Mouse (Mus musculus) heart, embryonic 16.5 days (tissue): ENCODE measurements around the gene Lrch3. TPM values are rescaled to one million over a fixed set of nuclear protein-coding genes. Genes with fewer than 3 reads are reported as not detected.

Experiments
- ATAC-seq: fragments of 200-750 bp; cut with Nextera tagmentation; replicated peaks from 2 replicates; pipeline ENCODE4 v1.8.0; 2017; ENCODE audit warnings: moderate number of reproducible peaks; ENCODE audit not compliant: insufficient read depth, low FRiP score; ENCODE audit errors: extremely low read depth
- H3K27ac ChIP-seq: fragments of 300-500 bp; sonication (generic); 2 replicates; pipeline ENCODE4 v1.5.1; 2014; ENCODE audit warnings: mild to moderate bottlenecking, low read length, control low read depth, moderate library complexity
- H3K27me3 ChIP-seq: fragments of 300-500 bp; sonication (generic); 2 replicates; pipeline ENCODE4 v1.6.1; 2014; ENCODE audit warnings: low read length, mixed read lengths; ENCODE audit not compliant: control insufficient read depth, insufficient read depth
- H3K36me3 ChIP-seq: fragments of 300-500 bp; sonication (generic); 2 replicates; pipeline ENCODE4 v1.6.1; 2014; ENCODE audit not compliant: control insufficient read depth, insufficient read depth
- H3K4me1 ChIP-seq: fragments of 300-500 bp; sonication (generic); 2 replicates; pipeline ENCODE4 v1.6.1; 2014; ENCODE audit warnings: low read length, mixed read lengths; ENCODE audit not compliant: control insufficient read depth, insufficient read depth
- H3K4me2 ChIP-seq: fragments of 300-500 bp; sonication (generic); 2 replicates; pipeline ENCODE4 v1.6.1; 2014; ENCODE audit warnings: low read depth, mild to moderate bottlenecking, control low read depth, low read length
- H3K4me3 ChIP-seq: fragments of 300-500 bp; sonication (generic); 2 replicates; pipeline ENCODE4 v1.5.1; 2014; ENCODE audit warnings: mild to moderate bottlenecking, control low read depth, low read length
- H3K9ac ChIP-seq: fragments of 300-500 bp; sonication (generic); 2 replicates; pipeline ENCODE4 v1.6.1; 2014; ENCODE audit warnings: low read length, control low read depth
- H3K9me3 ChIP-seq: fragments of 300-500 bp; sonication (generic); replicated peaks from 2 replicates; pipeline ENCODE4 v1.6.1; 2016; ENCODE audit warnings: low read length; ENCODE audit not compliant: control insufficient read depth
- WGBS: fragments of 180-500 bp; shearing (Covaris S2); extraction: QIAGEN DNeasy Blood & Tissue Kit; methylation state at CpG from one replicate; pipeline ENCODE4 v1.1.7; 2014; 5-methylcytosine and 5-hydroxymethylcytosine counted together
- polyA plus RNA-seq: library from polyadenylated mRNA; unstranded; fragments of >200 nt; fragmentation: Nextera tagmentation; extraction: Ambion mirVana; gene quantifications from 2 replicates; pipeline ENCODE4 v1.2.1, GENCODE M21; 2015

Gene Lrch3
- polyA plus RNA-seq, 1 experiment from 2014 or later: 15.0 TPM

- Histone ChIP-seq H3K4me1 (peaks cover 27% of the 10 kb centered on the region), H3K27ac (peak within 1 kb of the TSS; percentile 96), H3K9me3 (no peaks in the 10 kb centered on the region), H3K9ac (peak within 1 kb of the TSS; percentile 93), H3K27me3 (no peaks in the 10 kb centered on the region), H3K4me3 (peak within 1 kb of the TSS; percentile 98), H3K36me3 (no peaks in the 10 kb centered on the region), H3K4me2 (peak within 1 kb of the TSS; percentile 83)
- WGBS: under 1% methylated on average over 79 of the region's 83 CpGs
- ATAC-seq: peak; percentile 96
These were observed 36.4 kb upstream of the Lrch3 start, which contains the start of the genes Fyttd1 and Rubcn for GRCm38 (mm10) chr16:32877343-32878156. Gene Fyttd1 (plus strand): TSS chr16:32877500. Gene Rubcn (minus strand): TSS chr16:32877766.

DNA sequence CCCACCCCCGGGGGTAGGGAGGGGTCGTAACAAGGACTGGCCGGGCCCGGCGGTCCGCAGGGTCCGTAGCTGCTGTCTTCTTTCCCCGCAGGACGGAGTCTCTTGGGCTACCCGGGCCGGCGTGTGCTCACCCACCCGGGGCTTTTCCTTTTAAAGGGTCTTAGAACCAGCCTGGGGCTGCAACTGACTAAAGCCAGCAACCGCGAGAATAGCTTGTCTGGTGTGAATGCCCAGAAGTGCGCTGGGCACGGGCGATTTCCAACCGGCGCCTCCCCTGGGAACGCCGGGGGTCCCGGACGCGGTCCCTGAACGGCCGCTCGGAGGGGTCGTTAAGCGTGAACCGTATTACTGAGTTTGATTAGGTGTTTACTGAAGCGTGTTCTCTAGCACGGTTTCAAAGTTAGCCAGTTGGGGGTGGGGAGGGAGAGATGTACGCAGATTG lies 35.7 kb upstream of the Lrch3 start:
- no peaks in the 10 kb centered on the region for H3K27me3 ChIP-seq
- peak overlapping the region; percentile 83 for H3K4me2 ChIP-seq
- H3K36me3 ChIP-seq: no peaks in the 10 kb centered on the region
- H3K9me3 ChIP-seq: no peaks in the 10 kb centered on the region
- peak; percentile 41 for ATAC-seq
- H3K27ac ChIP-seq: peak overlapping the region; percentile 96
- 1% methylated on average over 34 of the region's 34 CpGs for WGBS
- peak overlapping the region; percentile 93 for H3K9ac ChIP-seq
- H3K4me3 ChIP-seq: peak overlapping the region; percentile 98
- H3K4me1 ChIP-seq: peaks cover 27% of the 10 kb centered on the region

- no peaks in the 10 kb centered on the region for H3K27me3 ChIP-seq
- H3K4me1 ChIP-seq: peaks cover 27% of the 10 kb centered on the region
- peaks cover 2% of the 10 kb centered on the region; the same call in 1 of the 2 replicates for H3K36me3 ChIP-seq
- no peaks in the 10 kb centered on the region for H3K9me3 ChIP-seq
- peak overlapping the region; percentile 93 for H3K9ac ChIP-seq
- H3K27ac ChIP-seq: no peak overlapping the region; the same call in 1 of the 2 replicates
- ATAC-seq: no peak
- H3K4me2 ChIP-seq: peak overlapping the region; percentile 83
- H3K4me3 ChIP-seq: peak overlapping the region; percentile 98
- WGBS: 75% methylated on average over 14 of the region's 14 CpGs
These were observed 34.7 kb upstream of the Lrch3 start for GRCm38 (mm10) chr16:32878972-32879926.

DNA sequence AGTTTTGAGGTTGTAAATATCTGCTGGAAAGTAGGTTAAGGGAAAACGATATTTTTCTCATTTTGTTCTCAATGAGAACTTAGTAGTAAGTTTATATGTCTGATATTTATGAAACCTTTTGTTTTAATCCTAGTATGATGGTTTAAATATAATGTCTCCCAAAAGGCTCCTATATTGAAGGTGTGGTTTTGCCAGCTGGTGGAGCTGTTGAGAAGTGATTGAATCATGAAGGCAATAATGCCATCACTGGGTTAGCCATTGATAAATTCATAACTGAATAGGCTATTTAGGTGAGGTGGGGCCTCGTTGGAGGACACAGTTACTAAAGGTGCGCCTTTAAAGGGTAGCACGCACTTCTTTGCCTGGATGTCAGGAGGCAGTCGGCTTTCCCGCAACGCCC lies 32.4 kb upstream of the Lrch3 start:
- H3K27me3 ChIP-seq: no peaks in the 10 kb centered on the region
- no peak for ATAC-seq
- H3K9ac ChIP-seq: no peak overlapping the region
- no peak overlapping the region for H3K4me3 ChIP-seq
- peaks cover 7% of the 10 kb centered on the region; the same call in 1 of the 2 replicates for H3K36me3 ChIP-seq
- WGBS: 75% methylated on average over 7 of the region's 7 CpGs
- H3K9me3 ChIP-seq: no peaks in the 10 kb centered on the region
- H3K27ac ChIP-seq: no peak overlapping the region
- H3K4me2 ChIP-seq: no peak overlapping the region
- peaks cover 23% of the 10 kb centered on the region for H3K4me1 ChIP-seq

GRCm38 (mm10) chr16:32887996-32888395 lies 25.9 kb upstream of the Lrch3 start:
- Histone ChIP-seq H3K9me3 (no peaks in the 10 kb centered on the region), H3K27ac (no peak overlapping the region), H3K27me3 (no peaks in the 10 kb centered on the region), H3K9ac (no peak overlapping the region), H3K36me3 (peaks cover 30% of the 10 kb centered on the region), H3K4me1 (no peaks in the 10 kb centered on the region), H3K4me2 (no peak overlapping the region), H3K4me3 (no peak overlapping the region)
- no peak for ATAC-seq
- WGBS: 87% methylated on average over 7 of the region's 7 CpGs

DNA sequence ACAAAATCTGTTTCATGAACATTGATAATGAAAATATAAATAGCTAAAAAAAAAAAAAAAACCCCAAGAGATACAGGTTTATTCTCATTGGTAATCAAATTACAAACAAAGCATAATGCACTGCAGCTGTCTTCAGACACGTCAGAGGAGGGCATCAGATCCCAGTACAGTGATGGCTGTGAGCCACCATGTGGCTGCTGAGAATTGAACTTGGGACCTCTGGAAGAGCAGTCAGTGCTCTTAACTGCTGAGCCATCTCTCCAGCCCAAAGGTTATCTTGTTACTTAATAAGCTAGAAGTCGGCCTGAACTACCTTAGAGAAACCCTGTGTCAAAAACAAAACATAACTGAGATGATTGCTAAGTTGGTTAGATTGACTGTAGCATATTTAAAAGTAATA lies 24.0 kb upstream of the Lrch3 start:
- ATAC-seq: no peak
- 60% methylated on average over 2 of the region's 2 CpGs for WGBS
- H3K9me3 ChIP-seq: no peaks in the 10 kb centered on the region
- no peak overlapping the region for H3K4me2 ChIP-seq
- H3K27ac ChIP-seq: no peak overlapping the region
- peaks cover 38% of the 10 kb centered on the region for H3K36me3 ChIP-seq
- H3K4me1 ChIP-seq: no peaks in the 10 kb centered on the region
- H3K4me3 ChIP-seq: no peak overlapping the region
- no peaks in the 10 kb centered on the region for H3K27me3 ChIP-seq
- no peak overlapping the region for H3K9ac ChIP-seq

GRCm38 (mm10) chr16:32896126-32896525 lies 17.8 kb upstream of the Lrch3 start:
- Histone ChIP-seq H3K27me3 (no peaks in the 10 kb centered on the region), H3K4me2 (no peak overlapping the region), H3K9ac (no peak overlapping the region), H3K36me3 (peaks cover 42% of the 10 kb centered on the region), H3K27ac (no peak overlapping the region), H3K4me3 (no peak overlapping the region), H3K4me1 (no peaks in the 10 kb centered on the region), H3K9me3 (no peaks in the 10 kb centered on the region)
- ATAC-seq: no peak

GRCm38 (mm10) chr16:32901360-32902050 lies 12.4 kb upstream of the Lrch3 start:
- H3K27me3 ChIP-seq: no peaks in the 10 kb centered on the region
- no peak overlapping the region for H3K9ac ChIP-seq
- ATAC-seq: no peak
- H3K4me3 ChIP-seq: no peak overlapping the region
- peaks cover 19% of the 10 kb centered on the region for H3K36me3 ChIP-seq
- WGBS: 83% methylated on average over 2 of the region's 2 CpGs
- no peak overlapping the region for H3K4me2 ChIP-seq
- H3K27ac ChIP-seq: no peak overlapping the region
- no peaks in the 10 kb centered on the region for H3K4me1 ChIP-seq
- H3K9me3 ChIP-seq: no peaks in the 10 kb centered on the region
